Mouse (Mus musculus) central nervous system, embryonic 11.5 days (tissue): Measurements from ENCODE around the gene Sft2d1. TPM values are rescaled to one million over a fixed set of nuclear protein-coding genes. Genes with fewer than 3 reads are reported as not detected.

Experiments
- polyA plus RNA-seq: library from polyadenylated mRNA; depleted of rRNA; stranded (reverse); fragments of >200 nt; gene quantifications from 2 replicates; pipeline ENCODE4 v1.2.3, GENCODE M21; 2012; rRNA removed

Gene Sft2d1
- polyA plus RNA-seq = 76.5 and 95.7 TPM in 2 replicates

DNA sequence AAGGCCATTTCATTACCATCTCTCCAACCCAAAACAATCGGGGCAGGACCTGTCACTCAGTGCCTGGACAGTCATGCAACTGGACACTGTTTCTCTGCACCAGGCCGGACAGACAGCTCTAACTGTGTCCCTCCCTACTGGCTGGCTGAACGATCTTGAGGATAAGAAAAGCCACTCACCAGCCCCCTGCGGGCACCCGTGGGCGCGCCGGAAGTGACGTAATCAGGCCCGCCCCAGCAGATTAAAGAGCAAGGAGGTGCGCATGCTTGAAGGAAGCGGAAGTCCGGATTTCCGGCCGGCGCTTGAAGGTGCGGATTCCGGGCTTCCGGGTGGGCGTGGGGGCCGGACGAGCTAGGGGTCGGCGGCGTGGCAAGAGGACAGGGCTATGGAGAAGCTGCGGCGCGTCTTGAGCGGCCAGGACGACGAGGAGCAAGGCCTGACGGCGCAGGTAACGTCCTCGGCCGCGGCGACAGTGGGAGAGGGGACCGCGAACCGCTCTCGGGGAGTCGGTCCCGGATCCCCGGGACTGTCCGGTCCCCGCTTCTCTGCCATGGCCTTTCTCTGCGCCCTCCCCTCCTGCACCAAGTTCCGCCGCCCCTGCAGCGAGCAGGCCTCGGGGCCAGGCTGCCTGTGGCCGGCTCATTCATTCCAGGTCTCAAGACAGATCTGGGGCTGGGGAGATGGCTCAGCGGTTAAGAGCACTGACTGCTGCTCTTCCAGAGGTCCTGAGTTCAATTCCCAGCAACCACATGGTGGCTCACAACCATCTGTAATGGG, at the start of gene Sft2d1:
TSS of gene Sft2d1 (plus strand) at position 265 of the 777 bp plus-strand sequence.

DNA sequence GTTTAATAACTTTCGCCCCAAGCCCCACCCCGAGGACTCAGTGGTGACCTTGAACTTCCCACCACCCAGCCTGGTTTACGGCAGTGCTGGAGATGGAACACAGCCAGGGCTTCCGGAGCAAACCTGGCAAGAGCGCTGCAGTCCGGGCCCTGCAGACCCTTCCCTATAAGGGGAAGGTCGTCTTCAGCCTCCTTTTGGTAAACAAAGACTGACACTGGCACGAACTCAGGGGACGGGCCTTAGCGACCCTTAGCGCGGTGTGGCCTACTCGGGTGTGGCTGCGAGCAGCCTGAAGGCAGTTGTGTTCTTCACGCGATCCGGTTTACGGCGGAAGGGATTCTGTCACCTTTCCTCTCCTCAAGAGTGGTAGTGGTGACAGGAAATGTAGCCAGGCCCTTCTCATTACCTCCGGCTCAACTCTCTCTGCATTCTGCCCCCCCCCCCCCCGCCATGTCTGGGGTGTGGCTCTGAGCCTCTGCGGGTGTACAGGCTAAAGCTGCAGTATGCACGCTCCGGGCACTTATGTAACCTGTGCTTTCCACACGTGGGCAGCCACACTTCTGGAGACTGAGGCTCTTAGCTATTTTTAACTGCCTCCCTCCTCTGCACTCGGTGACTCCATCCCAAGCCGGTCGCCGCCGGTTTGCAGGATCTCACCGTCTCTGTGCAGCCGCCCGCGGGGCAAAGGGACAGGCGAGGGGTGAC, 27.9 kb upstream of the Sft2d1 start, which contains the start of gene Mpc1:
TSS of gene Mpc1 (plus strand) at position 84 of the 705 bp plus-strand sequence.

DNA sequence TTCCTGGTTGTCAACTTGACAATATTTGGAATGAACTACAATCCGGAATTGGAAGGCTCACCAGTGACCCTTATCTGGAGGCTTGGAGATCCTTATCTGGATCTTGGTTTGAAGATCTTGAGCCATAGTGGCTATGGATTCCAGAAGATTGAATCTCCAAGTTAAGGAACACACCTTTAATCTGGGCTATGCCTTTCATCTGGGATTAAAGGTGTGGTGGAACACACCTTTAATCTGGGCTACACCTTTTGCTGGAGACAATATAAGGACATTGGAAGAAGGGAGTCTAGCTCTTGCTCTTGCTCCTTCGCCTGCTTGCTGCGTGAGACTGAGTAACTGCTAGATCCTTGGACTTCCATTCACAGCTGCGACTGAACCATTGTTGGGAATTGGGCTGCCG, 26.3 kb downstream of the Sft2d1 start, which contains the start of gene Prr18:
TSS of gene Prr18 (plus strand) at position 301 of the 400 bp plus-strand sequence.

GRCm38 (mm10) chr17:8355692-8356091, 44.8 kb downstream of the Sft2d1 start, which contains the start of gene T2:
Gene T2 (plus strand): TSS chr17:8355992.

Other genes starting within 250 kb of the Sft2d1 start
- gene Gm49673, start 163.3 kb upstream of the Sft2d1 start, polyA plus RNA-seq = 0.31 and 0.32 TPM in 2 replicates
- 17.1 and 24.6 TPM in 2 replicates for gene Rnaset2a, start 163.0 kb upstream of the Sft2d1 start, polyA plus RNA-seq
- 23.0 and 25.3 TPM in 2 replicates for gene Fgfr1op, start 145.6 kb upstream of the Sft2d1 start, polyA plus RNA-seq
- gene Ccr6, start 75.1 kb upstream of the Sft2d1 start, polyA plus RNA-seq = not detected in 2 replicates
- 34.3 and 79.6 TPM in 2 replicates for gene Mpc1, start 28.2 kb upstream of the Sft2d1 start, polyA plus RNA-seq
- gene Prr18, start 26.4 kb downstream of the Sft2d1 start, polyA plus RNA-seq = 1.8 and 2.3 TPM in 2 replicates
- gene T2, start 44.9 kb downstream of the Sft2d1 start, polyA plus RNA-seq = 0.61 and 1.4 TPM in 2 replicates
- 1.5 and 3.8 TPM in 2 replicates for gene T, start 123.3 kb downstream of the Sft2d1 start, polyA plus RNA-seq
- gene Pde10a, start 214.3 kb downstream of the Sft2d1 start, polyA plus RNA-seq = 7.2 and 7.4 TPM in 2 replicates